Mouse (Mus musculus) erythroblast, adult 5-6 weeks (primary cell): ENCODE results near the gene Grpel1. TPM values are rescaled to one million over a fixed set of nuclear protein-coding genes. Genes with fewer than 3 reads are reported as not detected.

ENCODE experiments used
- ATAC-seq: replicated peaks from 2 replicates; pipeline ENCODE4 v1.8.0; 2016; ENCODE audit warnings: moderate number of reproducible peaks, mild to moderate bottlenecking, moderate TSS enrichment, inconsistent platforms; ENCODE audit not compliant: poor library complexity, low FRiP score, severe bottlenecking
- total RNA-seq, 2 experiments: library from RNA; stranded (forward) in 1 of 2; stranded (reverse) in 1 of 2; fragments of 150-400 nt in 1 of 2; fragments of 200-764, 138-1000 nt in 1 of 2; gene quantifications; 2 replicates each; pipeline versions ENCODE4 v1.2.3 to v1.2.4; 2015 to 2017; ENCODE audit warnings: low replicate concordance in 2 of 2

Gene Grpel1
- total RNA-seq, 2 experiments from 2014 or later = 8.5 to 10.6 TPM

GRCm38 (mm10) chr5:36494709-36495108 lies 29.9 kb downstream of the Grpel1 start:
- ATAC-seq = no peak

- no peak for ATAC-seq
Measured at GRCm38 (mm10) chr5:36505235-36505634, 40.4 kb downstream of the Grpel1 start.

- ATAC-seq = no peak
Measured at GRCm38 (mm10) chr5:36505643-36506042, 40.8 kb downstream of the Grpel1 start.

- no peak for ATAC-seq
Measured at GRCm38 (mm10) chr5:36508351-36508750, 43.6 kb downstream of the Grpel1 start.

- no peak for ATAC-seq
Measured at GRCm38 (mm10) chr5:36510956-36511355, 46.2 kb downstream of the Grpel1 start.

- no peak for ATAC-seq
Measured at GRCm38 (mm10) chr5:36515126-36515525, 50.3 kb downstream of the Grpel1 start.

GRCm38 (mm10) chr5:36515558-36515957 lies 50.8 kb downstream of the Grpel1 start:
- no peak for ATAC-seq

- ATAC-seq = no peak
Measured at GRCm38 (mm10) chr5:36517596-36517995, 52.8 kb downstream of the Grpel1 start.

- ATAC-seq = no peak
Measured at GRCm38 (mm10) chr5:36519751-36520150, 55.0 kb downstream of the Grpel1 start.

- no peak for ATAC-seq
Measured at GRCm38 (mm10) chr5:36522782-36523181, 58.0 kb downstream of the Grpel1 start.

GRCm38 (mm10) chr5:36523219-36523703 lies 58.5 kb downstream of the Grpel1 start:
- ATAC-seq = no peak

Other genes with a start within 250 kb of the Grpel1 start
- gene Sorcs2, start 66.9 kb upstream of the Grpel1 start, total RNA-seq (2015; ENCODE audit: low replicate concordance) = not detected in 2 replicates
- gene Sorcs2, start 66.9 kb upstream of the Grpel1 start, total RNA-seq (2017; ENCODE audit: low replicate concordance) = not detected in 2 replicates
- gene Tada2b, start 19.3 kb downstream of the Grpel1 start, total RNA-seq (2015; ENCODE audit: low replicate concordance) = 4.8 and 6.5 TPM in 2 replicates
- 2.3 and 9.6 TPM in 2 replicates for gene Tada2b, start 19.3 kb downstream of the Grpel1 start, total RNA-seq (2017; ENCODE audit: low replicate concordance)
- gene Ccdc96, start 19.6 kb downstream of the Grpel1 start, total RNA-seq (2015; ENCODE audit: low replicate concordance) = not detected in 2 replicates
- gene Ccdc96, start 19.6 kb downstream of the Grpel1 start, total RNA-seq (2017; ENCODE audit: low replicate concordance) = 0.84 TPM in 1 of 2 replicates, not detected in the other
- gene Tbc1d14, start 128.3 kb downstream of the Grpel1 start, total RNA-seq (2015; ENCODE audit: low replicate concordance) = 8.1 and 15.9 TPM in 2 replicates
- 11.3 and 12.1 TPM in 2 replicates for gene Tbc1d14, start 128.3 kb downstream of the Grpel1 start, total RNA-seq (2017; ENCODE audit: low replicate concordance)
- gene D5Ertd579e, start 231.0 kb downstream of the Grpel1 start, total RNA-seq (2015; ENCODE audit: low replicate concordance) = 121 and 122 TPM in 2 replicates
- gene D5Ertd579e, start 231.0 kb downstream of the Grpel1 start, total RNA-seq (2017; ENCODE audit: low replicate concordance) = 221 and 226 TPM in 2 replicates